Mouse (Mus musculus) testis, adult 2 months (tissue): ENCODE data around the gene Pde4dip.

Experiments used
- CTCF ChIP-seq: fragments of 200-500 bp; IDR thresholded peaks from 2 replicates; pipeline ENCODE4 v1.5.1; 2012; ENCODE audit warnings: low read depth, mild to moderate bottlenecking, inconsistent platforms, low read length, moderate library complexity; ENCODE audit not compliant: control insufficient read depth, insufficient read depth, insufficient replicate concordance
- POLR2A ChIP-seq: fragments of 200-500 bp; IDR thresholded peaks from 2 replicates; pipeline ENCODE4 v1.6.1; 2012; ENCODE audit warnings: low read depth, mild to moderate bottlenecking, inconsistent platforms, low read length, moderate library complexity; ENCODE audit not compliant: control insufficient read depth

GRCm38 (mm10) chr3:97934331-97935300 lies 46.1 kb upstream of the Pde4dip start:
- no peak for TF ChIP-seq POLR2A
- TF ChIP-seq CTCF: no peak
